Mouse (Mus musculus) limb, embryonic 11.5 days (tissue): Measurements from ENCODE around the gene Prkca. TPM values are rescaled to one million over a fixed set of nuclear protein-coding genes. Genes with fewer than 3 reads are reported as not detected.

Experiments
- ATAC-seq: fragments of 200-750 bp; cut with Nextera tagmentation; 2 replicates; pipeline ENCODE4 v1.8.0; 2017; ENCODE audit warnings: low read depth; ENCODE audit not compliant: insufficient number of reproducible peaks, low FRiP score, low TSS enrichment
- DNase-seq: peaks from one replicate; pipeline ENCODE4 v3.0.0-alpha.2; 2015; ENCODE audit warnings: low spot score
- H3K27ac ChIP-seq: fragments of 300-500 bp; sonication (generic); replicated peaks from 2 replicates; pipeline ENCODE4 v1.5.1; 2014; ENCODE audit warnings: low read depth, mild to moderate bottlenecking, low read length
- H3K27me3 ChIP-seq: fragments of 300-500 bp; sonication (generic); 2 replicates; pipeline ENCODE4 v1.6.1; 2014; ENCODE audit warnings: mild to moderate bottlenecking, low read length, mixed read lengths; ENCODE audit not compliant: control insufficient read depth, insufficient read depth
- H3K36me3 ChIP-seq: fragments of 300-500 bp; sonication (generic); 2 replicates; pipeline ENCODE4 v1.6.1; 2014; ENCODE audit warnings: mild to moderate bottlenecking, low read length, moderate library complexity, mixed read lengths; ENCODE audit not compliant: control insufficient read depth, insufficient read depth
- H3K4me1 ChIP-seq: fragments of 300-500 bp; sonication (generic); 2 replicates; pipeline ENCODE4 v1.6.1; 2014; ENCODE audit warnings: low read length, mixed read lengths; ENCODE audit not compliant: control insufficient read depth, insufficient read depth
- H3K4me2 ChIP-seq: fragments of 300-500 bp; sonication (generic); 2 replicates; pipeline ENCODE4 v1.6.1; 2014; ENCODE audit warnings: low read depth, mild to moderate bottlenecking, moderate library complexity; ENCODE audit not compliant: severe bottlenecking
- H3K4me3 ChIP-seq: fragments of 300-500 bp; sonication (generic); 2 replicates; pipeline ENCODE4 v1.5.1; 2014; ENCODE audit warnings: low read depth, low read length
- H3K9ac ChIP-seq: fragments of 300-500 bp; sonication (generic); 2 replicates; pipeline ENCODE4 v1.6.1; 2014; ENCODE audit warnings: mild to moderate bottlenecking, low read length
- H3K9me3 ChIP-seq: fragments of 300-500 bp; sonication (generic); 2 replicates; pipeline ENCODE4 v1.6.1; 2016; ENCODE audit warnings: low read length; ENCODE audit not compliant: control insufficient read depth
- WGBS: fragments of 180-500 bp; shearing (Covaris S2); extraction: QIAGEN DNeasy Blood & Tissue Kit; methylation state at CpG from one replicate; pipeline ENCODE4 v1.1.7; 2014; 5-methylcytosine and 5-hydroxymethylcytosine counted together
- polyA plus RNA-seq: library from polyadenylated mRNA; unstranded; fragments of >200 nt; fragmentation: Nextera tagmentation; extraction: Ambion mirVana; gene quantifications from 2 replicates; pipeline ENCODE4 v1.2.1, GENCODE M21; 2014

Prkca gene
- polyA plus RNA-seq, 1 experiment from 2014 or later = 6.3 TPM

GRCm38 (mm10) chr11:108189362-108189761, 154.4 kb downstream of the Prkca start:
- Histone ChIP-seq H3K27ac (no peak overlapping the region), H3K27me3 (no peaks in the 10 kb centered on the region), H3K4me2 (no peak overlapping the region), H3K9ac (no peak overlapping the region), H3K36me3 (no peaks in the 10 kb centered on the region), H3K9me3 (no peaks in the 10 kb centered on the region), H3K4me3 (no peak overlapping the region), H3K4me1 (no peaks in the 10 kb centered on the region)
- DNase-seq = no peak
- 90% methylated on average over 3 of the region's 3 CpGs for WGBS
- ATAC-seq = no peak

DNA sequence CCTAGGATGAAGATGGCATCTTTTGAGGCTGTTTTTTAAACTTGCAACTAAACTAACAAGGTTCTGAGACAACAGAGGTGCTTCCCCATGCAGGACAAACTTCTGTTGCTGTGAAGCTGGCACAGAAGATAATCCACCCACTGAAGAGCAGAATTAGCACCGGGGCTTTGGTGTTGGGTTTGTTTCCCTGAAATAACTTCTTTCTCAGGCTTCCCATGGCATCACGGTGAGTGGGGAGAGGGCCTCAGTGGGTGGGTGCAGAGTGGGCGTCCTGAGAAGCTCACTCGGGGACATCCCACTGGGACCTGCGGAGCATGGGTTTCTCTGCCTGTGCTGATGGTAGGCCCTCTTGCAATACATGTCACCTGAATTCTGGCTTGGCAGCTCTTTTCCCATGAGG, 161.3 kb downstream of the Prkca start:
- Histone ChIP-seq H3K27me3 (no peaks in the 10 kb centered on the region), H3K9me3 (no peaks in the 10 kb centered on the region), H3K36me3 (no peaks in the 10 kb centered on the region), H3K27ac (no peak overlapping the region), H3K4me3 (no peak overlapping the region), H3K9ac (no peak overlapping the region), H3K4me1 (no peaks in the 10 kb centered on the region), H3K4me2 (no peak overlapping the region)
- ATAC-seq (no peak), DNase-seq (no peak)
- 90% methylated on average over 5 of the region's 5 CpGs for WGBS

- Histone ChIP-seq H3K27me3 (no peaks in the 10 kb centered on the region), H3K9ac (no peak overlapping the region), H3K9me3 (no peaks in the 10 kb centered on the region), H3K4me1 (no peaks in the 10 kb centered on the region), H3K4me2 (no peak overlapping the region), H3K27ac (no peak overlapping the region), H3K36me3 (no peaks in the 10 kb centered on the region), H3K4me3 (no peak overlapping the region)
- WGBS = 89% methylated on average over 10 of the region's 10 CpGs
- ATAC-seq = no peak
- DNase-seq = no peak
Measured at GRCm38 (mm10) chr11:108181012-108181713, 162.6 kb downstream of the Prkca start.

DNA sequence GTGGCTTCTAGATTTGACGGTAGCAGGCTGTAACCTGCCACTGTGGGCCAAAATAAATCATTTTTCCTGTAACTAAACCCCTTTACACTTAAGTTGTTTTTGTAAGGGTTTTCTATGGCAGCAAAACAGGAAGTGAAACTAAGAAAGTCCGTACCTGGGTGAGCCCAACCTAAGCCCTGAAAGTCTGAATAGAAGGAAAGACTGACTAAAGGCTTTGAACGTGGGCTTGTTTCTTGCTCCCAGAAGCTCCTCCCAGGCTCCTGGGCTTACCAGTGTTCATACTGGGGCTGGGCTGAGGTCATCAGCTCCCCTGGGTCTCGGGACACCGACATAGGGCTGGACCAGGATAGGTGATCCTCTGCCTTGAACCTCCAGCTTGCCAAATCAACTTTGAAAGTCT, 164.9 kb downstream of the Prkca start:
- no peak overlapping the region for H3K4me3 ChIP-seq
- no peak for DNase-seq
- WGBS = 82% methylated on average over 5 of the region's 5 CpGs
- H3K27ac ChIP-seq = no peak overlapping the region
- ATAC-seq = no peak
- no peak overlapping the region for H3K9ac ChIP-seq
- H3K4me1 ChIP-seq = no peaks in the 10 kb centered on the region
- no peaks in the 10 kb centered on the region for H3K36me3 ChIP-seq
- H3K9me3 ChIP-seq = no peaks in the 10 kb centered on the region
- H3K4me2 ChIP-seq = no peak overlapping the region
- no peaks in the 10 kb centered on the region for H3K27me3 ChIP-seq

- H3K4me3 ChIP-seq = no peak overlapping the region
- no peaks in the 10 kb centered on the region for H3K27me3 ChIP-seq
- H3K36me3 ChIP-seq = no peaks in the 10 kb centered on the region
- ATAC-seq (no peak), DNase-seq (no peak)
- no peaks in the 10 kb centered on the region for H3K9me3 ChIP-seq
- H3K4me2 ChIP-seq = no peak overlapping the region
- 93% methylated on average over 3 of the region's 3 CpGs for WGBS
- H3K9ac ChIP-seq = no peak overlapping the region
- no peaks in the 10 kb centered on the region for H3K4me1 ChIP-seq
- H3K27ac ChIP-seq = no peak overlapping the region
Measured at GRCm38 (mm10) chr11:108178258-108178657, 165.5 kb downstream of the Prkca start.

DNA sequence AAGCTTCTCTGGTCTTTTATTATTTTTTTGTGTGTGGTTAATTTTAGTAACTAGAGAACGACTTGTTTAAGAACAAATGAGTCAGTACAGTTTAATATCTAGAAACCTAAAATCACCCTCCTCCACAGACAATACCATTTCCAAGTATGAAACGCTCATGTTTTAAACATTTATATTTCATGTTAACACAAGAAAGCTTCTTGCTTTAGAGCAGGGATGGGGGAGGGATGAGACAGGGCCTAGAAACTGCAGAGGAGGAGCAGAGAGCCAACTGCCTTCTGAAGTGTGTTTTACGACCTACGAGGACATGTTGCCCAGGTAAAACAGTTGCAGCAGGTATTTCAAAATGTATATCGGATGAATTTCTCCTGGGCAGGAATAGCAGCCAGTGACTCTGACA, 167.0 kb downstream of the Prkca start:
- WGBS = 89% methylated on average over 5 of the region's 5 CpGs
- Histone ChIP-seq H3K4me1 (no peaks in the 10 kb centered on the region), H3K4me3 (no peak overlapping the region), H3K4me2 (no peak overlapping the region), H3K9me3 (no peaks in the 10 kb centered on the region), H3K36me3 (no peaks in the 10 kb centered on the region), H3K27me3 (no peaks in the 10 kb centered on the region), H3K9ac (no peak overlapping the region), H3K27ac (no peak overlapping the region)
- no peak for DNase-seq
- ATAC-seq = no peak

GRCm38 (mm10) chr11:108171917-108172316, 171.8 kb downstream of the Prkca start:
- Histone ChIP-seq H3K4me1 (no peaks in the 10 kb centered on the region), H3K27ac (no peak overlapping the region), H3K9ac (no peak overlapping the region), H3K36me3 (no peaks in the 10 kb centered on the region), H3K27me3 (no peaks in the 10 kb centered on the region), H3K9me3 (no peaks in the 10 kb centered on the region), H3K4me3 (no peak overlapping the region), H3K4me2 (no peak overlapping the region)
- ATAC-seq = no peak
- no peak for DNase-seq
- WGBS = 94% methylated on average over 5 of the region's 5 CpGs

DNA sequence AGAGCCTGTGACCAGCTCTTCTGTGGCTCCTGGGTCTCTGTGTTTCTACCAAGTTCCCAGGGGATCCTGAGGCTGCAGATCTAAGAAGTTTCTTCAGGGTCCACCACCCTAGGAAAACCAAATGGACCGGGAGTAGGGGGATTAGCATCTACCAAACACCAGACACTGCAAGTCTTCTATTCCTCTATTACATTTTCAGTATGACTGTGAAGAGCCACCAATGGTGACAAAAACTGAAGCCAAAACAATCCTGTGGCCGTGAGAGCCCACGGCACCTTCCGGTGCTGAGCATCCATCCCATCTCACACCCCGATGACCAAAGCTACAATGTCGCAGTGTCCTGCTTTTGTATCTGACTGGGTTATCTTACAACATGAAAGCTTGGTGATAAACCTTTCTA, 172.5 kb downstream of the Prkca start:
- ATAC-seq (no peak), DNase-seq (no peak)
- Histone ChIP-seq H3K27ac (no peak overlapping the region), H3K4me1 (no peaks in the 10 kb centered on the region), H3K4me2 (no peak overlapping the region), H3K9ac (no peak overlapping the region), H3K9me3 (no peaks in the 10 kb centered on the region), H3K27me3 (no peaks in the 10 kb centered on the region), H3K36me3 (no peaks in the 10 kb centered on the region), H3K4me3 (no peak overlapping the region)
- 94% methylated on average over 6 of the region's 6 CpGs for WGBS

- Histone ChIP-seq H3K9ac (no peak overlapping the region), H3K27me3 (no peaks in the 10 kb centered on the region), H3K4me3 (no peak overlapping the region), H3K9me3 (no peaks in the 10 kb centered on the region), H3K36me3 (no peaks in the 10 kb centered on the region), H3K4me1 (no peaks in the 10 kb centered on the region), H3K4me2 (no peak overlapping the region), H3K27ac (no peak overlapping the region)
- DNase-seq (no peak), ATAC-seq (no peak)
- 82% methylated on average over 3 of the region's 3 CpGs for WGBS
Measured at GRCm38 (mm10) chr11:108170107-108170506, 173.6 kb downstream of the Prkca start.
